Mouse (Mus musculus): ENCODE data around the gene Nhs.

- no peak for TF ChIP-seq CTCF (IDR thresholded peaks at IDR 0.05; ENCODE audit: control insufficient read depth, insufficient read depth, low read length)
- no peak for TF ChIP-seq POLR2A (IDR thresholded peaks at IDR 0.05; ENCODE audit: borderline replicate concordance, control insufficient read depth, low read depth, low read length)
Observed at GRCm38 (mm10) chrX:162159637-162160611, at the start of gene Nhs.

Measured in bone marrow, adult 2 months (tissue).